Mouse (Mus musculus): ENCODE results near the gene Axin2.
"Not testable (repeated sequence)": the region's sequence is repeated elsewhere in the genome, so short reads cannot be mapped to it uniquely, and the experiment has no call there.

Gene Axin2

DNA sequence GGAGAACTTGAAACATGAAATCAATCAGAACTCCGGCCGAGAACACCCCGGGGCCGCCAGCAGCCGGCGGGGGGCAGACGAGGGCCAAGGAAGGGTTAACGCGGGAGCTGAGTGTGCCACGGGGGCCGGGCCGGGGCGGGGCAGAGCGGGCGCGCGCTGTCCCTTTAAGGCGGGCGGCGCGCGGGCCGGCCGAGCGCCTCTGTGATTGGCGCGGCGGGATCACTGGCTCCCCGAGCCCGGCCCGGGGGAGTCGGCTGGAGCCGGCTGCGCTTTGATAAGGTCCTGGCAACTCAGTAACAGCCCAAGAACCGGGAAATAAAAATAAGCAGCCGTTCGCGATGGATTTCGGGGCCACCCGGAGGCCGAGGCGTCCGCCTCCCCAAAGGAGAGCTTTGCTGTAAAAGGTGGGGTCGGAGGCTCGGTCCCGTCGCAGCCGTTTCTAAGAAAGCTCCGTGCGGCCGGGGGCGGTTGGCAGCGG, at the start of gene Axin2:
Gene Axin2 (plus strand): TSS at position 192 of the 478 bp plus-strand sequence.
- peak; percentile 37 to 38 for DNase-seq

DNA sequence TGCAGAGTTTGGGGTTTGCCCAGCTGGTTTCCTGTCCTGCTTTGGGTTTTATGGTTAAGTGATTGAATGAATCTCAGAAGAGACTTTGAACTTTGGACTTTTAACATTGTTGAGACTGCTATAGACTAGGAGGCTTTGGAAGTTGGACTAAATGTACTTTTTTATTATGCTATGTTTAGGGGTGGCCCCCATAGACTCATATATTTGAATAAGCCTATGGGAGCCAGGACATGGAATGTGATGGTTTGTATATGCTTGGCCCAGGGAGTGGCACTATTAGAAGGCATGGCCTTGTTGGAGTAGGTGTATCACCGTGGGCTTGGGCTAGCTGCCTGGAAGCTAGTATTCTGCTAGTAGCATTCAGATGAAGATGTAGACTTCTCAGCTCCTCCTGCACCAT, 48.9 kb upstream of the Axin2 start:
- not testable (repeated sequence) for DNase-seq

GRCm38 (mm10) chr11:108871748-108872147, 48.4 kb upstream of the Axin2 start:
- no peak for DNase-seq

DNA sequence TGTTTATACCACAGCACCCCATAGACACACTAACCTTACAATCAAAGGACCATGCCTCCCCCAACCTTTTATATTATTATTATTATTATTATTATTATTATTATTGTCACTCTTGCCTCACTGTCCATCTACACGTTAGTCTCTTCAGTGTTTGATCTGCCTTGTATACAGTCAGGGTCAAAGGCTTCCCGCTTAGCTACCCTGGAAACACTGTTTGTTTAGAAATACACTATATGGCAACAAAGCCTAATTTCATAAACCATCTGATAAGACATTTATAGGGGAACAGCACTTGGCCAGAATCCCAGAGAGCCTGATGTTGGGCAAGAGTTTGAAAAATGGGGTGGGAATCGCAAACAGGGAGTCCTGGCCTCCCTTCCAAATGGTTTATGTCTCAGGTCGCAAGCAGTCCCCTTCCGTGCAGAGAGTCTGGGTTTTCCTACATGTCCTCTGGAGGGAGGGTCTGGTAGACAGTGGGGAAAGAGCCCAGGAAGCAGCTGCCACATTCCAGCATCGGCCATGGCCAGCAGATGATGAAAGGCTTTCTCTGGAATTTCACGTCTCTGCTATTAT, 43.4 kb upstream of the Axin2 start:
- DNase-seq = no peak

DNA sequence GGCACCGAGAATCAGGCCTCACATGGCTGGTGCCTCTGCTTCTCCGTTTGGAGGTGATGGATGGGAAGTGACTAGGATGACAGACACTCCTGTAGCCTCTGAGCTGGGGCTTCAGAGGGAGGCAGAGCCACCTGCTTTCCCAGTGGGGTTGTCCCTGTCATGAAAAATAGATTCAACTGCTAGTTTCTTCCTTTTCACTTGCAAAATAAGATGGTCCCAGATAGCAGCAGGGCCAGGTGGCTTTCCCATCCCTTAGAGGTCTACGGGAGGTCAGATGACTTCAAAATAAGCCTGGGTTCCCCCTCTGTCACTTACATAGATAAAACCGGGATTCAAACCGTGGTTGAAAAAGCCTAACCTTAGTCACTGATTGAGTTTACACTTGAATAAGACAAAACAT, 42.6 kb upstream of the Axin2 start:
- no peak for DNase-seq

DNA sequence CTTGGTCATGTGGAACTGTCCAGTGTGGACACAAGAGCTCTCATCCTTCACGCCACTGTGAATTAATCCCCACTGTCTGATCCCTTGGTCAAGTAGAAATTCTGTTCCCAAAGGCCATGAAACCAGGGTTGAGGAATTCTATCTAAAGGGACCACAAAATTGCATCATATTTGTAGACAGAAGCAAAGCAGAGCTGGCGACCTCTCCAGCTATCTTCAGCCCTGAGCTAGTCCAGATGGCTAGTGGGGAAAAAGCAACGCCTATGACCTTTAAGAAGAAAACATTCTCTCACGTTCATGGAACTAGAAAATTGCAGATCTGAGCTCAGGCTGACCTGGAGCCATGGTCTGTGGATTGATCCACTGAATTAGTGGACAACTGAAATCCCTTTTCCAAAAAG, 39.6 kb upstream of the Axin2 start:
- DNase-seq = no peak

GRCm38 (mm10) chr11:108881662-108882061, 38.5 kb upstream of the Axin2 start:
- DNase-seq = no peak

GRCm38 (mm10) chr11:108885276-108885896, 34.8 kb upstream of the Axin2 start:
- DNase-seq = no peak

DNA sequence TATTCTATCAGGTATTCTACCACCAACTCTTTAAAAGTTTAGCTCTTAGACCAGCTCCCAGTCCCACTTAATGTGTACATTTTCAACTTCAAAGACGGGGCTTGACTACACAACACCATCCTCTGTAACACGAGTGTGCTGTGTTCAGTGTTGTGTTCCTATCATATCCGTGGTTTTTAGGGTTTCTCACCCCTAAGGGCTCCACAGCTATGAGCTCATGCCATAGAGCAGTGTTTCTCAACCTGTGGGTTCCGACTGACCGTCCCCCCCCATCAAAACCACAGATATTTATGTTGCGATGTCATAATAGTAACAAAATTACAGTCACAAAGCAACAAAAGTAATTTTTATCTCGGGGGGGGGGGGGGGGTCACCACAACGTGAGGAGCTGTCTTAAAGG, 34.1 kb upstream of the Axin2 start:
- no peak for DNase-seq

- DNase-seq = no peak
Measured at GRCm38 (mm10) chr11:108889121-108889520, 31.0 kb upstream of the Axin2 start.

- no peak for DNase-seq
Measured at GRCm38 (mm10) chr11:108890544-108890943, 29.6 kb upstream of the Axin2 start.

GRCm38 (mm10) chr11:108891111-108891870, 28.9 kb upstream of the Axin2 start:
- DNase-seq = no peak

DNA sequence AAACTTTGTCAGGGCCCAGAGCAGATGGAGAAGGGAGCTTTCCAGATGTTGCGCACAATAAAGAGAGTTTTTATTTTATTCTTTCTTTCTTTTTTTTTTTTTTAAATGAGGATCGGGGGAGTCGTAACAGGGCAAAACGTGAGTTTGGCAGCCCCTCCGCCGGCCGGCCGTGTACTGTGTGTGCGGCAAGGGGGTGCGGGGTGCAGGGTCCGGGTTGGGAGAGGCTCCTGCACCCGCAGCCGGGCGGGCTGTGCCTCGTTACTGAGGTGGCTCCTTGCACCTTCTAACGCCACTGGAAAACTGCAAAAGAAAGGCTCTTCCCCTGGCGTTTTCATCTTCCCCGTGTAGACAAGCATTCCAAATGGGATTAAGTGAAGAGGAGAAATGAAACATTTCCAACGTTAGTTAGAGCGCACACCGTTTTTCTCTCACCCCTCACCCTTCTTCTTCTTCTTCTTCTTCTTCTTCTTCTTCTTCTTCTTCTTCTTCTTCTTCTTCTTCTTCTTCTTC, 28.2 kb upstream of the Axin2 start:
- DNase-seq = no peak

GRCm38 (mm10) chr11:108892406-108892805, 27.7 kb upstream of the Axin2 start:
- no peak for DNase-seq

DNA sequence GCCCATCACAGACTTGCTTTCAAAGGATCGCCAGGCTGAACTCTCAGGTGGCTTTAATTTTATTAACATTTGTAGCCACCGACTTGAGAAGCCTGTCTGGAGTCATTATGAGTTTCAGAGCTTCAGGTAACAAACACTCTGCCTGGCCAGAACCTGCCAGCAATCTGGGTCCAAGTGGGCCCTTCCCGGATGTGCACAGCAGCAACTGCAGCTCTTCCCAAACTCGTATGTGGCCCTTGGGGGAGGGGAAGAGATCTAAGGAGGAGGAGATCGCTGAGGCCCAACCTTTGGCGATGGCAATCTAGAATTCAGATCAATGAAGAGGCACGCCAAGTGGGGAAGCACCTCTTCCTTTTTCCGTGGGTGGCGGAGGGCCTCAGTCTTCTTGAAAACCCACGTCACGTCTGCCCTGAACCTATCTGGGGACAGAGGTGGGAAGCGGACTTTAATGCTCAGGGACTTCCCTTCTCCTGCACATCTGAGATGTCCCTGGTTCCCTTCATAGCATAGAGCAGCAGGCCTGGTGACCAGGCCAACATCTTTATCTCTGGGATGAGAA, 26.8 kb upstream of the Axin2 start:
- no peak for DNase-seq

- DNase-seq = no peak
Measured at GRCm38 (mm10) chr11:108893855-108894510, 26.2 kb upstream of the Axin2 start.

DNA sequence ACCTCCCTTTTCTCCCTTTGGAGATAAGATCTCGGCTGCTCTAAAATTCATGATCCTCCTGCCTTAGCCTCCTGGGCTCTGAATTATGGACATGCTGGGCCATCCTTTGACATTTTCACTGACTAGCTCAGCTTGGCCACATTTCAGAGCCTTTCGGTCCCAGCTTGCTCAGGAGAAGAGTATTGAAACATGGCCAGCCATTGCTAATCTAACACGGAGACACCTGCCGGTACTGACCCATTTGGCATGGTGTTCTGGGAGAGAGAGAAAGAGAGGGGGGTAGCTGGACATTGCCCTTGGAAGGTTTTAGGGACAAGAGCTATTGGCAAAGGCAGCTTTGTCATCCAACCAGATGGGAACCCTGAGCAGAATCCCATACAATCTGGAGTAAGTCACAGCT, 23.1 kb upstream of the Axin2 start:
- DNase-seq = no peak

- no peak for DNase-seq
Measured at GRCm38 (mm10) chr11:108898063-108898462, 22.1 kb upstream of the Axin2 start.

GRCm38 (mm10) chr11:108898483-108898882, 21.7 kb upstream of the Axin2 start:
- DNase-seq = no peak

DNA sequence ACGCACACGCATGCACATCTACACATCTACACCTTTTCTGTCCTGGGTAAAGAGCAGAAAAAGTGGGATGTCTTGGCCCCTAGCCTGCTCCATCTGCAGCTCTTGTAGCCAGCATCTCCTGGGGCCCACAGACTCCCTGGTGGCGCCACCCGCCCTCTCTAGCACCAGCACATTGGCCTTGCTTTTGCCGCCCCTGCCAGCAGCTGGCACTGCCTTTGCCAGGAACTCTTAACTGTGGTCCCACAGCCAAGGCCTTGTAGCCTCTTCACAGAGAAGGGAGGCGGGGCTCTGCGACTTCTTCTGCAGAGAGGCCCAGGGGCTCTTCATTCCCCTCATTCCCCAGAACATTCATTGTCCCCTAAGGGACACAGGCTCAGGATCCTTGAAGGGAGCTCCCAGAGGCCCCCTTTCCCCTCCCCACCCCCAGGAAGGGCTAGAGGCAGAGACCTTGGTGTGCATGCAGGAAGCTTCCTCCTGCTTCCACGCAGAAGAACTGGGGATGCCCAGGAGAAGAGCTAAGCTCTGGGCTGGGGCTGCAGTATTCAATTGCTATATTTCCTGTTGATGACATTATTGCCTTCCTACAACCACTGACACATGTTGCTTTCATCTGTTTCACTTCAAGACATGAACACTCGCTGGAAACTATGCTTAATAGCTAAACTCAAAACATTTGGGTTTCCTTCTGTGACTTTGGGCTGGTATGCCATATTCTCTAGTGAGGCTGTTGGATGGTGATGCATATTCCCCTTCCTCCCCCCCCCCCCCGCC, 19.2 kb upstream of the Axin2 start:
- DNase-seq = no peak

- no peak for DNase-seq
Measured at GRCm38 (mm10) chr11:108901670-108902069, 18.5 kb upstream of the Axin2 start.

DNA sequence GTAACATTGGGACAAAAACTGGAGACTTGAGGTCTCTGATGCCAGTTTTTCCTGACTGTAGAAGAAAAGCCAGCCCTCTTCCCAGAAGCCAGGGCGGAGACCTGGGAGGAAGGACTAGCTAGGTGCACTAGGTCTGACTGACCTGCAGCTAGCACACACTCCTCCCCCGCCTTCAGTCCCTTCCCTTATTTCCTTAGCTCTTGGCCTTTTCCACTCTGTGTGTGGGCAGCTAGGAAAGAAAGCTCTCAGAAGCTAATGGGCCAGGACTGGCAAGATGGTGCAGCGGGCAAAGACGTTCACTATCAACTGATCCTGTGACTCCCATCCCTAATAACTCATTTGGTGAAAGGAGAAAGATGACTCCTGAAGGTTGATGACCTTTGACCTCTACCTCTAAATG, 17.8 kb upstream of the Axin2 start:
- DNase-seq = no peak

All from B cell, adult 2 months (primary cell).